Mouse (Mus musculus): Measurements from ENCODE around the gene Wfdc21.

DNA sequence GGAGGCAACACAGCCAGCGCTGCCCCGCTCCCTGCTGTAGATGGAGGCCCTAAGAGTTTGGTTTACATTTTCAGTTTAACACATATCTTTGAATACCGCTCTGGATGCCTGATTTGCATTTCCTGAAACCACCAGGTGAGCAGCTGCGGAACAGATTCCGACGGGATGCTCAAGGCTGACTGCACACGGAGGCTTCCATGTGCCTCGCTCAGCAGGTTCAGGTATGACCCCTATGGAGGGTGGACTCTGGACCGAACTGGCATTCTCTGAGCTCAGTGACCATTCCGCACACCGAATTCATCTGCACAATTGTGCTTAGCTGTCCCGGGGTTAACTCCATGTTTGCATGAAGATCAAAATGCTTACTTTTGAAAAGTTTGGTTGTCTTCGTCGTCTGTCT lies 46.5 kb downstream of the Wfdc21 start:
- TF ChIP-seq CTCF (IDR thresholded peaks at IDR 0.05; ENCODE audit: borderline replicate concordance, insufficient read depth, low read depth, low read length) (no peak), POLR2A (IDR thresholded peaks at IDR 0.05; ENCODE audit: borderline replicate concordance, insufficient read depth, low read length) (no peak)

All from cerebellum, adult 2 months (tissue).